Mouse (Mus musculus) midbrain, embryonic 11.5 days (tissue): ENCODE data around the gene Pygb. TPM values are rescaled to one million over a fixed set of nuclear protein-coding genes. Genes with fewer than 3 reads are reported as not detected.

ENCODE experiments used
- ATAC-seq: fragments of 200-750 bp; cut with Nextera tagmentation; 2 replicates; pipeline ENCODE4 v1.8.0; 2017; ENCODE audit warnings: moderate TSS enrichment, moderate library complexity; ENCODE audit not compliant: low FRiP score
- DNase-seq: peaks from one replicate; pipeline ENCODE4 v3.0.0; 2015; ENCODE audit warnings: low spot score; ENCODE audit errors: missing footprints
- H3K27ac ChIP-seq: fragments of 300-500 bp; sonication (generic); 2 replicates; pipeline ENCODE4 v1.5.1; 2014; ENCODE audit warnings: low read depth, low read length
- H3K27me3 ChIP-seq: fragments of 300-500 bp; sonication (generic); 2 replicates; pipeline ENCODE4 v1.6.1; 2014; ENCODE audit warnings: mild to moderate bottlenecking, low read length, moderate library complexity, mixed read lengths; ENCODE audit not compliant: control insufficient read depth, insufficient read depth
- H3K36me3 ChIP-seq: fragments of 300-500 bp; sonication (generic); 2 replicates; pipeline ENCODE4 v1.6.1; 2014; ENCODE audit warnings: mild to moderate bottlenecking, low read length, moderate library complexity, mixed read lengths; ENCODE audit not compliant: control insufficient read depth, insufficient read depth
- H3K4me1 ChIP-seq: fragments of 300-500 bp; sonication (generic); 2 replicates; pipeline ENCODE4 v1.6.1; 2014; ENCODE audit warnings: low read length; ENCODE audit not compliant: control insufficient read depth, insufficient read depth
- H3K4me2 ChIP-seq: fragments of 300-500 bp; sonication (generic); 2 replicates; pipeline ENCODE4 v1.6.1; 2014; ENCODE audit warnings: mild to moderate bottlenecking, moderate library complexity
- H3K4me3 ChIP-seq: fragments of 300-500 bp; sonication (generic); 2 replicates; pipeline ENCODE4 v1.5.1; 2014; ENCODE audit warnings: low read depth, low read length
- H3K9ac ChIP-seq: fragments of 300-500 bp; sonication (generic); 2 replicates; pipeline ENCODE4 v1.6.1; 2014; ENCODE audit warnings: low read length
- H3K9me3 ChIP-seq: fragments of 300-500 bp; sonication (generic); 2 replicates; pipeline ENCODE4 v1.6.1; 2016; ENCODE audit warnings: low read length; ENCODE audit not compliant: control insufficient read depth
- WGBS: fragments of 180-500 bp; shearing (Covaris S2); extraction: QIAGEN DNeasy Blood & Tissue Kit; methylation state at CpG from one replicate; pipeline ENCODE4 v1.1.7; 2014; 5-methylcytosine and 5-hydroxymethylcytosine counted together
- polyA plus RNA-seq: library from polyadenylated mRNA; unstranded; fragments of >200 nt; fragmentation: Nextera tagmentation; extraction: Ambion mirVana; gene quantifications from 2 replicates; pipeline ENCODE4 v1.2.1, GENCODE M21; 2014

Gene Pygb
- polyA plus RNA-seq, 1 experiment from 2014 or later: 39.1 TPM

DNA sequence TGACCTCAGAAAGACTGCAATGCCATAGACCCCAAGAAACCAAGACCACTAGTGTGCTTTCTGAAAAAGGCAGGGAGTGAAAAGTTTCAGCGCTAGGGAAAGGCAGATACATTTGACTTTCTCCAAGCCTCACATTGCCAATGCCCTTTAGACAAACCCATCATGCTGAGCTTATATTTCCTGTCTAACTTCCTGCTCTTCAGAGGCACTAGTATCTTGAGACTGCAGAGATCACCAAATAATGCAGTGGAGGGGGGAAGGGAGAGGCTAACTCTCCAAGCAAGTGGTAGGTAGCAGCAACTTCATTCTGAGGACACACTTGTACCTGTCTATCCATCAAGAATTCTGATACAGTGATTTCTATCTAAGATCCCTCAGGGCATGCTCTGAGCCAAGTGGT, 82.9 kb downstream of the Pygb start:
- Histone ChIP-seq H3K4me2 (no peak overlapping the region), H3K4me3 (no peak overlapping the region), H3K4me1 (no peaks in the 10 kb centered on the region), H3K27ac (no peak overlapping the region), H3K36me3 (no peaks in the 10 kb centered on the region), H3K9me3 (no peaks in the 10 kb centered on the region), H3K27me3 (no peaks in the 10 kb centered on the region), H3K9ac (no peak overlapping the region)
- ATAC-seq: no peak
- 97% methylated on average over 1 of the region's 1 CpGs for WGBS
- DNase-seq: no peak

GRCm38 (mm10) chr2:150874508-150874907, 88.0 kb downstream of the Pygb start:
- H3K4me1 ChIP-seq: no peaks in the 10 kb centered on the region
- DNase-seq (no peak), ATAC-seq (no peak)
- WGBS: 79% methylated on average over 1 of the region's 1 CpGs
- no peaks in the 10 kb centered on the region for H3K36me3 ChIP-seq
- H3K4me3 ChIP-seq: no peak overlapping the region
- no peak overlapping the region for H3K27ac ChIP-seq
- no peak overlapping the region for H3K4me2 ChIP-seq
- H3K9ac ChIP-seq: no peak overlapping the region
- no peaks in the 10 kb centered on the region for H3K27me3 ChIP-seq
- no peaks in the 10 kb centered on the region for H3K9me3 ChIP-seq

DNA sequence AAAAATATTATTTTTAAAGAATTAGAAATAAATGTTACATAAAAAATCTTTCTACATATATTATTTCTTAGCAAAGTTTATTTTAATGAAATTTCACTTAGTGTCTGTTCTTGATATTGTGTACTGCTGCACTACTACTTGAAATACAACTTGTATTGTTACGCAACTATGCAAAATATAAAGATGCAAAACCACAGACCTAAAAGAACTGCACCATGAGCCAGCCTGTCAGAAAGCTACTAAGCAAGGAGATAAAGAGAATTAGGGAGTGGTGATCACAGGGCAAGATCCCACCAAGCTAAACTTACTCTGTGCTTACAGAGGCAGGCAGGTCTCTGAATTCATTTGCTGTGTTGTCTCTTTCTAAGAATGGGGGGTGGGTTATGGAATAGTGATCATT, 88.7 kb downstream of the Pygb start:
- Histone ChIP-seq H3K4me3 (no peak overlapping the region), H3K4me1 (no peaks in the 10 kb centered on the region), H3K9me3 (no peaks in the 10 kb centered on the region), H3K9ac (no peak overlapping the region), H3K27ac (no peak overlapping the region), H3K4me2 (no peak overlapping the region), H3K27me3 (no peaks in the 10 kb centered on the region), H3K36me3 (no peaks in the 10 kb centered on the region)
- WGBS: 94% methylated on average over 1 of the region's 1 CpGs
- ATAC-seq (no peak), DNase-seq (no peak)

DNA sequence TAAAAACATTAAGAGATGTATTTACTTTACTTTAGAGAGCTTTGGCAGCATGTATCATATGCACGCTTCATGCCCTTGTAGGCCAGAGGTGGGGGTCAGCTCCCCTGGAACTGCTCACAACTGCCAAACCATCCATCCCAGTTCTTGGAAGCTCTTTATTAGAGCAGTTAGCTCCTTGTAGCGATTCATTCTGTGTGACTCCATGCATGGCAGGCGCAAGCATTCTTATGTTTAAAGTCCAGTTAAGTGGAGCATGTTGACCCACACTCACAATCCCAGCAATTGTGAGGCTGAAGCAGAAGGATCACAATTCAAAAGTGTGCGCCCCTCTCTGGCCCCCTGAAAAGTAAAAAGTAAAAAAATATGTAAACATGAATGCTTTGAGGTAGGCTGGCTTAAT, 91.0 kb downstream of the Pygb start:
- no peak overlapping the region for H3K4me2 ChIP-seq
- H3K9ac ChIP-seq: no peak overlapping the region
- no peak overlapping the region for H3K4me3 ChIP-seq
- ATAC-seq (no peak), DNase-seq (no peak)
- no peak overlapping the region for H3K27ac ChIP-seq
- H3K9me3 ChIP-seq: no peaks in the 10 kb centered on the region
- WGBS: 84% methylated on average over 4 of the region's 4 CpGs
- no peaks in the 10 kb centered on the region for H3K36me3 ChIP-seq
- H3K4me1 ChIP-seq: no peaks in the 10 kb centered on the region
- no peaks in the 10 kb centered on the region for H3K27me3 ChIP-seq

Other genes with a start within 250 kb of the Pygb start
- 0.23 and 0.33 TPM in 2 replicates for gene Cst7, start 216.3 kb upstream of the Pygb start, polyA plus RNA-seq
- 36.9 and 37.7 TPM in 2 replicates for gene Apmap, start 178.2 kb upstream of the Pygb start, polyA plus RNA-seq
- 20.5 and 21.5 TPM in 2 replicates for gene Acss1, start 118.2 kb upstream of the Pygb start, polyA plus RNA-seq
- 0.31 and 0.33 TPM in 2 replicates for gene Vsx1, start 97.4 kb upstream of the Pygb start, polyA plus RNA-seq
- 24.7 and 26.7 TPM in 2 replicates for gene Entpd6, start 37.7 kb upstream of the Pygb start, polyA plus RNA-seq
- gene Abhd12, start 118.0 kb downstream of the Pygb start, polyA plus RNA-seq: 54.4 and 55.1 TPM in 2 replicates
- gene Gins1, start 118.7 kb downstream of the Pygb start, polyA plus RNA-seq: 73.8 and 82.1 TPM in 2 replicates